Mouse (Mus musculus) embryonic facial prominence, embryonic 11.5 days (tissue): ENCODE data around the gene Smad1. TPM values are rescaled to one million over a fixed set of nuclear protein-coding genes. Genes with fewer than 3 reads are reported as not detected.

ENCODE experiments used
- ATAC-seq: fragments of 200-750 bp; cut with Nextera tagmentation; replicated peaks from 2 replicates; pipeline ENCODE4 v1.8.0; 2017; ENCODE audit warnings: low read depth; ENCODE audit not compliant: insufficient number of reproducible peaks, low FRiP score, low TSS enrichment
- DNase-seq: peaks from one replicate; pipeline ENCODE4 v3.0.0-alpha.2; 2015; ENCODE audit warnings: low spot score
- H3K27ac ChIP-seq: fragments of 300-500 bp; sonication (generic); replicated peaks from 2 replicates; pipeline ENCODE4 v1.5.1; 2014; ENCODE audit warnings: mild to moderate bottlenecking, low read depth, low read length, control low read depth
- H3K27me3 ChIP-seq: fragments of 300-500 bp; sonication (generic); 2 replicates; pipeline ENCODE4 v1.6.1; 2014; ENCODE audit warnings: mild to moderate bottlenecking, low read length, moderate library complexity, mixed read lengths; ENCODE audit not compliant: control insufficient read depth, insufficient read depth
- H3K36me3 ChIP-seq: fragments of 300-500 bp; sonication (generic); replicated peaks from 2 replicates; pipeline ENCODE4 v1.6.1; 2014; ENCODE audit warnings: low read depth, mild to moderate bottlenecking, low read length, moderate library complexity, mixed read lengths; ENCODE audit not compliant: control insufficient read depth, insufficient read depth
- H3K4me1 ChIP-seq: fragments of 300-500 bp; sonication (generic); 2 replicates; pipeline ENCODE4 v1.6.1; 2014; ENCODE audit warnings: low read length, mixed read lengths; ENCODE audit not compliant: control insufficient read depth, insufficient read depth
- H3K4me2 ChIP-seq: fragments of 300-500 bp; sonication (generic); 2 replicates; pipeline ENCODE4 v1.6.1; 2014; ENCODE audit warnings: low read depth, mild to moderate bottlenecking, control low read depth, low read length, moderate library complexity
- H3K4me3 ChIP-seq: fragments of 300-500 bp; sonication (generic); 2 replicates; pipeline ENCODE4 v1.5.1; 2014; ENCODE audit warnings: low read depth, low read length, control low read depth
- H3K9ac ChIP-seq: fragments of 300-500 bp; sonication (generic); replicated peaks from 2 replicates; pipeline ENCODE4 v1.6.1; 2014; ENCODE audit warnings: mild to moderate bottlenecking, control low read depth, low read length
- H3K9me3 ChIP-seq: fragments of 300-500 bp; sonication (generic); replicated peaks from 2 replicates; pipeline ENCODE4 v1.6.1; 2016; ENCODE audit warnings: mild to moderate bottlenecking, low read length, inconsistent platforms, mixed read lengths; ENCODE audit not compliant: control insufficient read depth
- WGBS: fragments of 180-500 bp; shearing (Covaris S2); extraction: QIAGEN DNeasy Blood & Tissue Kit; methylation state at CpG from one replicate; pipeline ENCODE4 v1.1.7; 2014; 5-methylcytosine and 5-hydroxymethylcytosine counted together
- polyA plus RNA-seq: library from polyadenylated mRNA; unstranded; fragments of >200 nt; fragmentation: Nextera tagmentation; extraction: Ambion mirVana; gene quantifications from 2 replicates; pipeline ENCODE4 v1.2.1, GENCODE M21; 2014

Smad1 gene
- polyA plus RNA-seq, 1 experiment from 2014 or later: 63.5 TPM

- Histone ChIP-seq H3K4me3 (no peak overlapping the region), H3K27me3 (no peaks in the 10 kb centered on the region), H3K9ac (no peak overlapping the region), H3K36me3 (no peaks in the 10 kb centered on the region; the same call in 1 of the 2 replicates), H3K27ac (no peak overlapping the region), H3K4me1 (no peaks in the 10 kb centered on the region), H3K9me3 (no peaks in the 10 kb centered on the region), H3K4me2 (no peak overlapping the region)
- WGBS: 87% methylated on average over 13 of the region's 13 CpGs
- no peak for DNase-seq
- ATAC-seq: no peak
These were observed 7.9 kb downstream of the Smad1 start for GRCm38 (mm10) chr8:79391454-79391853.

GRCm38 (mm10) chr8:79389074-79389786, 10.1 kb downstream of the Smad1 start:
- no peak overlapping the region for H3K4me2 ChIP-seq
- peak; percentile 25 for DNase-seq

GRCm38 (mm10) chr8:79386831-79387230, 12.5 kb downstream of the Smad1 start:
- H3K4me3 ChIP-seq: no peak overlapping the region
- no peak overlapping the region for H3K4me2 ChIP-seq
- H3K9ac ChIP-seq: no peak overlapping the region
- DNase-seq (no peak), ATAC-seq (no peak)
- 93% methylated on average over 5 of the region's 5 CpGs for WGBS
- no peaks in the 10 kb centered on the region; the same call in 1 of the 2 replicates for H3K36me3 ChIP-seq
- no peaks in the 10 kb centered on the region for H3K9me3 ChIP-seq
- H3K27me3 ChIP-seq: no peaks in the 10 kb centered on the region
- peaks cover 8% of the 10 kb centered on the region for H3K4me1 ChIP-seq
- H3K27ac ChIP-seq: no peak overlapping the region

More at GRCm38 (mm10) chr8:79389074-79389786, 10.1 kb downstream of the Smad1 start:
- Histone ChIP-seq H3K9ac (no peak overlapping the region), H3K27me3 (no peaks in the 10 kb centered on the region), H3K36me3 (no peaks in the 10 kb centered on the region; the same call in 1 of the 2 replicates), H3K4me1 (peaks cover 4% of the 10 kb centered on the region; the same call in 1 of the 2 replicates), H3K27ac (no peak overlapping the region), H3K4me3 (no peak overlapping the region), H3K9me3 (no peaks in the 10 kb centered on the region)
- no peak for ATAC-seq
- WGBS: 78% methylated on average over 23 of the region's 23 CpGs

- WGBS: 76% methylated on average over 6 of the region's 6 CpGs
- Histone ChIP-seq H3K27me3 (no peaks in the 10 kb centered on the region), H3K27ac (no peak overlapping the region), H3K4me2 (no peak overlapping the region), H3K36me3 (no peaks in the 10 kb centered on the region; the same call in 1 of the 2 replicates), H3K4me3 (no peak overlapping the region), H3K4me1 (peaks cover 8% of the 10 kb centered on the region), H3K9ac (no peak overlapping the region), H3K9me3 (no peaks in the 10 kb centered on the region)
- no peak for ATAC-seq
- no peak for DNase-seq
These were observed 13.0 kb downstream of the Smad1 start for GRCm38 (mm10) chr8:79386358-79386757.

- peak overlapping the region; percentile 14; the same call in 1 of the 2 replicates for H3K9ac ChIP-seq
- no peaks in the 10 kb centered on the region; the same call in 1 of the 2 replicates for H3K36me3 ChIP-seq
- no peaks in the 10 kb centered on the region for H3K27me3 ChIP-seq
- H3K4me3 ChIP-seq: no peak overlapping the region
- H3K27ac ChIP-seq: no peak overlapping the region
- no peaks in the 10 kb centered on the region for H3K9me3 ChIP-seq
- 17% methylated on average over 25 of the region's 25 CpGs for WGBS
- peaks cover 8% of the 10 kb centered on the region for H3K4me1 ChIP-seq
- DNase-seq (no peak), ATAC-seq (no peak)
- no peak overlapping the region for H3K4me2 ChIP-seq
These were observed 14.7 kb downstream of the Smad1 start for GRCm38 (mm10) chr8:79384276-79385271.

- no peak for DNase-seq
These were observed 16.5 kb downstream of the Smad1 start for GRCm38 (mm10) chr8:79382857-79383262.

GRCm38 (mm10) chr8:79381771-79382170, 17.5 kb downstream of the Smad1 start:
- no peaks in the 10 kb centered on the region for H3K36me3 ChIP-seq
- no peaks in the 10 kb centered on the region for H3K27me3 ChIP-seq
- peaks cover 8% of the 10 kb centered on the region for H3K4me1 ChIP-seq
- no peak overlapping the region for H3K9ac ChIP-seq
- H3K9me3 ChIP-seq: no peaks in the 10 kb centered on the region
- ATAC-seq (peak; percentile 61; the same call in 1 of the 2 replicates), DNase-seq (peak; percentile 53)
- H3K4me2 ChIP-seq: no peak overlapping the region
- H3K27ac ChIP-seq: no peak overlapping the region
- WGBS: 25% methylated on average over 6 of the region's 6 CpGs
- H3K4me3 ChIP-seq: no peak overlapping the region

More at GRCm38 (mm10) chr8:79382857-79383262, 16.5 kb downstream of the Smad1 start:
- Histone ChIP-seq H3K4me2 (0 out of 2 replicates have a peak overlapping the region, but pooled peaks have one; percentile 11), H3K4me1 (peaks cover 8% of the 10 kb centered on the region), H3K4me3 (no peak overlapping the region), H3K27me3 (no peaks in the 10 kb centered on the region), H3K36me3 (no peaks in the 10 kb centered on the region), H3K9me3 (no peaks in the 10 kb centered on the region), H3K9ac (peak overlapping the region; percentile 18; the same call in 1 of the 2 replicates), H3K27ac (no peak overlapping the region)
- ATAC-seq: no peak
- 4% methylated on average over 8 of the region's 8 CpGs for WGBS
